Mouse (Mus musculus) brain, embryonic 14.5 days (tissue): ENCODE measurements around the gene Ndufs2.

ENCODE experiments used
- CTCF ChIP-seq: fragments of 200-500 bp; IDR thresholded peaks from 2 replicates; pipeline ENCODE4 v1.5.1; 2012; ENCODE audit warnings: inconsistent platforms, mild to moderate bottlenecking, moderate library complexity, borderline replicate concordance; ENCODE audit not compliant: insufficient read depth, insufficient read length; ENCODE audit errors: extremely low read depth
- POLR2A ChIP-seq: fragments of 200-500 bp; IDR thresholded peaks from 2 replicates; pipeline ENCODE4 v1.6.1; 2012; ENCODE audit warnings: mild to moderate bottlenecking, inconsistent platforms, borderline replicate concordance; ENCODE audit not compliant: poor library complexity, insufficient read depth, insufficient read length, severe bottlenecking; ENCODE audit errors: extremely low read depth

DNA sequence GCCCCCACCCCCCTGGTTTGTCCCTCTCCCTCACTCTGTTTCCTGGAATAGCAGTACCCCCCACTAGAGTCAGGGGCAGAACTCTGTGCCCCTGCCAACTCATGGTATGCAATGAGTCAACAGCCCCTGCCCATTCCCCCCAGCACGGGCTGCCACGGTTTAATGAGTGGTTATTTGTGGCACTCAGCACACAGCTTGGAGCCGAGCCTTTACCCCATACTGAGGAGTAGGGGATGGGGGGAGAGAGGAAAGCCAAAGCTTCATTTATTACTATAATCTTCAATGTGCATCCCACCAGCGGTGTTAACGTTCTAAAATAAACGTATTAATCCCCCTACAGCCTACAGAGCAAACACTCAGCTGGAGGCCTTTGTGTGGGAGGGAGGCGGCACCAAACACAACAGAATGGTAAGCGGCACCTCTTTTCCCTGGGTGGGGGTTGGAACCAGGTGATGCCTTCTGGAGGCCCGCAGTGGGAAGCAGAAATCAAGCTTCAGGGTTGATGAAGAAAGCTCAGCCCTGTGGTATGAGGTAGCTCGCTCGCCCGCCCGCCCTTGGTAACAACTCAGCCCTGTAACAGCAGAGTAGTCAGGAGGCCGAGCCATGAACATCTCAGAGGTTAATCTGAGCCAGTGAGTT lies 61.6 kb downstream of the Ndufs2 start:
- TF ChIP-seq POLR2A: no peak
- TF ChIP-seq CTCF: no peak
